Mouse (Mus musculus): ENCODE results near the gene Hist1h1b.

Hist1h1b gene

DNA sequence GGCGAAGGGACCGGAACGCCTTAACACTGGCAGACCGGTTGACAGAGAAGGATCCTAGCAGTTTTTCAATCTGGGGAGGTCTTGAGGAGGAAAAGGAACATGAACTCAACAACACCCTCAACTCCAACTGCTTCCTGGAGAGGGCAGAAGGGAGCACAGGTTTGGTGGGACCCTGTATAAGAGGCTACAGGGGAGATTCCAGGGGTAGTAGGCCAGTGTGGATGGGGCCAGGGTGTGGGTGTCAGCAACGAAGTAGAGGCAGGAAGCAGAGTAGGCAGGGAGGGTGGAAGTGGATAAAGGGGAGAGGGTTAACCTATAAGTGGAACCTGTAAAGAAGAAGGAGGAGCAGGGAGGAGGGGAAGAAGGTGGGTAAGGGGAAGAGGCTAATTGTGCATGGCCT is 47.0 kb downstream of the Hist1h1b start:
- DNase-seq (ENCODE audit: low read depth, low spot score) = no peak

All from embryo, embryonic 11.5 days (tissue).